Comparison of ENCODE assay signal across 8 mouse cellular contexts in the genomic region with DNA sequence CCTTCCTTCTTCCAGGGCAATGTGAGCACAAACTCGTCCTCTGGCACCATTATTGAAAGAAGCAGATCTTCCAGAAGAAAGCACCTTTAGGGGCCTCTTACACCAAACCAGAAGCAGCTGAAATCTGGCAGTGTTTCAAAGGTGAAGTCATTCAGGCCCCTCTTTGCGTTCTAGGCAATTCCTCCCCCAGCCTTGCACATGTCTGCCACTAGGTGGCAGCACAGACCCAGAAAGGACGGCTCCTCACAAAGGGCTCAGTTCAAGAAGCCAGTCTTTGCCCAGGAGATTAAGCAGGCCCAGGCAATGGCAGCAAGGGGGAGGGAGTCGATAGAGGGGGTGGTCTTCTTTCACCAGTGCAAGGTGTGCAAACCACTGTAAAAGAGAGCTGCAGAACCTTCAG. TPM values are rescaled to one million over a fixed set of nuclear protein-coding genes. Genes with fewer than 3 reads are reported as not detected.
DNase-seq lines count a peak whose midpoint lies in the region; ATAC-seq and TF ChIP-seq lines count a peak whose summit lies in the region.

No protein-coding gene starts in this region.

- no peak overlapping the region for H3K27ac ChIP-seq in bone marrow, adult 2 months (ENCODE audit: control insufficient read depth, insufficient read depth, low read depth, low read length, poor library complexity)
- no peak overlapping the region for H3K27ac ChIP-seq in embryonic facial prominence, embryonic 14.5 days (replicated peaks; ENCODE audit: low read depth, low read length)
- peak overlapping the region; percentile 54 for H3K27ac ChIP-seq in limb, embryonic 15.5 days
- H3K27ac ChIP-seq in stomach, embryonic 15.5 days: no peak overlapping the region

- no peak for TF ChIP-seq POLR2A in bone marrow, adult 2 months (IDR thresholded peaks at IDR 0.05; ENCODE audit: borderline replicate concordance, control insufficient read depth, low read depth, low read length)

- H3K4me2 ChIP-seq in embryonic facial prominence, embryonic 14.5 days (ENCODE audit: low read depth, low read length): peak overlapping the region; percentile 80
- peak overlapping the region; percentile 93 for H3K4me2 ChIP-seq in limb, embryonic 15.5 days
- peak overlapping the region; percentile 91 for H3K4me2 ChIP-seq in stomach, embryonic 15.5 days

- no peaks in the 10 kb centered on the region for H3K27me3 ChIP-seq in embryonic facial prominence, embryonic 14.5 days (replicated peaks; ENCODE audit: control insufficient read depth, insufficient read depth, low read length)
- no peaks in the 10 kb centered on the region for H3K27me3 ChIP-seq in limb, embryonic 15.5 days
- no peaks in the 10 kb centered on the region for H3K27me3 ChIP-seq in stomach, embryonic 15.5 days (replicated peaks)

- H3K36me3 ChIP-seq in embryonic facial prominence, embryonic 14.5 days (ENCODE audit: control insufficient read depth, insufficient read depth, low read length): peaks cover 38% of the 10 kb centered on the region
- peaks cover 38% of the 10 kb centered on the region for H3K36me3 ChIP-seq in limb, embryonic 15.5 days
- H3K36me3 ChIP-seq in stomach, embryonic 15.5 days: peaks cover 2% of the 10 kb centered on the region; the same call in 1 of the 2 replicates

- peak; percentile 99 for TF ChIP-seq CTCF in bone marrow, adult 2 months (IDR thresholded peaks at IDR 0.05; ENCODE audit: control insufficient read depth, insufficient read depth, low read length)

- WGBS in bone marrow, adult 2 months: 2% methylated on average over 4 of the region's 4 CpGs
- 0% methylated on average over 4 of the region's 4 CpGs for WGBS in embryonic facial prominence, embryonic 14.5 days
- under 1% methylated on average over 4 of the region's 4 CpGs for WGBS in limb, embryonic 15.5 days
- WGBS in stomach, embryonic 15.5 days: under 1% methylated on average over 4 of the region's 4 CpGs

- H3K4me3 ChIP-seq in bone marrow, adult 2 months (replicated peaks; ENCODE audit: control insufficient read depth, low read depth, low read length): no peak overlapping the region
- peak overlapping the region; percentile 84 for H3K4me3 ChIP-seq in embryonic facial prominence, embryonic 14.5 days (ENCODE audit: low read depth, low read length)
- peak overlapping the region; percentile 80 for H3K4me3 ChIP-seq in limb, embryonic 15.5 days
- H3K4me3 ChIP-seq in stomach, embryonic 15.5 days (replicated peaks): peak overlapping the region; percentile 82; the same call in 1 of the 2 replicates

- no peak overlapping the region for H3K9ac ChIP-seq in embryonic facial prominence, embryonic 14.5 days (ENCODE audit: low read depth, low read length)
- no peak overlapping the region for H3K9ac ChIP-seq in limb, embryonic 15.5 days
- H3K9ac ChIP-seq in stomach, embryonic 15.5 days: no peak overlapping the region

- peak; percentile 94 for DNase-seq in CD4-positive, CD25-positive, alpha-beta regulatory T cell, adult 2 months (ENCODE audit: low read depth, low spot score)
- DNase-seq in embryonic facial prominence, embryonic 14.5 days (ENCODE audit: low spot score): peak; percentile 96
- DNase-seq in heart, adult 9 months (ENCODE audit: low spot score in 2 of 2): peak; percentile 87 to 90
- DNase-seq in kidney, adult 9 months: peak; percentile 85
- peak; percentile 80 to 87 for DNase-seq in natural killer cell, adult 2 months (ENCODE audit: low spot score in 2 of 2)

- H3K4me1 ChIP-seq in bone marrow, adult 2 months (ENCODE audit: control insufficient read depth, insufficient read depth, low read length): no peaks in the 10 kb centered on the region; the same call in 1 of the 2 replicates
- peaks cover 18% of the 10 kb centered on the region; the same call in 1 of the 2 replicates for H3K4me1 ChIP-seq in embryonic facial prominence, embryonic 14.5 days (ENCODE audit: control insufficient read depth, insufficient read depth, low read length)
- peaks cover 72% of the 10 kb centered on the region for H3K4me1 ChIP-seq in limb, embryonic 15.5 days
- H3K4me1 ChIP-seq in stomach, embryonic 15.5 days: peaks cover 44% of the 10 kb centered on the region

- H3K9me3 ChIP-seq in embryonic facial prominence, embryonic 14.5 days (ENCODE audit: control insufficient read depth, low read length): no peaks in the 10 kb centered on the region
- no peaks in the 10 kb centered on the region for H3K9me3 ChIP-seq in limb, embryonic 15.5 days
- no peaks in the 10 kb centered on the region for H3K9me3 ChIP-seq in stomach, embryonic 15.5 days

- peak; percentile 26 for ATAC-seq in embryonic facial prominence, embryonic 14.5 days (ENCODE audit: low read depth)
- ATAC-seq in limb, embryonic 15.5 days (ENCODE audit: insufficient number of reproducible peaks, low FRiP score, low TSS enrichment, low read depth): no peak
- peak; percentile 9; the same call in 1 of the 2 replicates for ATAC-seq in stomach, embryonic 15.5 days (ENCODE audit: insufficient read depth, low FRiP score, low read depth)

RNA-seq across cellular contexts. Expression of gene Ccnd2, which starts 4.3 kb away (rescaled TPM):
- 20.3 and 80.6 TPM in 2 replicates for polyA plus RNA-seq in bone marrow, adult 2 months (2011; ENCODE audit: insufficient read depth, insufficient read length, low replicate concordance, missing spikeins)
- polyA plus RNA-seq in embryonic facial prominence, embryonic 14.5 days (2014; fragmentation: Nextera tagmentation; extraction: Ambion mirVana): 757 and 796 TPM in 2 replicates
- 1,131 and 1,164 TPM in 2 replicates for polyA plus RNA-seq in limb, embryonic 15.5 days (2015; fragmentation: Nextera tagmentation; extraction: Ambion mirVana)
- polyA plus RNA-seq in stomach, embryonic 15.5 days (2015; fragmentation: Nextera tagmentation; extraction: Ambion mirVana): 922 and 986 TPM in 2 replicates

RNA-seq across cellular contexts. Expression of gene Tigar, which starts 38.3 kb away (rescaled TPM):
- 0.43 and 6.6 TPM in 2 replicates for polyA plus RNA-seq in bone marrow, adult 2 months (2011; ENCODE audit: insufficient read depth, insufficient read length, low replicate concordance, missing spikeins)
- polyA plus RNA-seq in embryonic facial prominence, embryonic 14.5 days (2014; fragmentation: Nextera tagmentation; extraction: Ambion mirVana): 1.8 and 3.3 TPM in 2 replicates
- 2.2 and 2.6 TPM in 2 replicates for polyA plus RNA-seq in limb, embryonic 15.5 days (2015; fragmentation: Nextera tagmentation; extraction: Ambion mirVana)
- 2.9 and 4.4 TPM in 2 replicates for polyA plus RNA-seq in stomach, embryonic 15.5 days (2015; fragmentation: Nextera tagmentation; extraction: Ambion mirVana)
